Mouse (Mus musculus) gonadal fat pad, adult 2 months (tissue): ENCODE results near the gene Begain. TPM values are rescaled to one million over a fixed set of nuclear protein-coding genes. Genes with fewer than 3 reads are reported as not detected.

ENCODE experiments used
- DNase-seq: peaks from one replicate; pipeline ENCODE4 v3.0.0-alpha.2; 2012; ENCODE audit warnings: low read depth
- polyA plus RNA-seq: library from polyadenylated mRNA; depleted of rRNA; stranded (reverse); fragments of >200 nt; gene quantifications from 2 replicates; pipeline ENCODE4 v1.2.3, GENCODE M21; 2012; rRNA removed

Gene Begain
- polyA plus RNA-seq, result 1.0 and 1.2 TPM in 2 replicates

GRCm38 (mm10) chr12:109068167-109068653 lies at the start of gene Begain:
Begain (minus strand) TSS chr12:109068217.
- no peak for DNase-seq

- no peak for DNase-seq
Measured at GRCm38 (mm10) chr12:109115707-109116106, 47.7 kb upstream of the Begain start.

GRCm38 (mm10) chr12:109115161-109115560 lies 47.1 kb upstream of the Begain start:
- DNase-seq, result no peak

GRCm38 (mm10) chr12:109112996-109113592 lies 45.1 kb upstream of the Begain start:
- DNase-seq, result no peak

GRCm38 (mm10) chr12:109112354-109112995 lies 44.5 kb upstream of the Begain start:
- DNase-seq, result no peak

- DNase-seq, result no peak
Measured at GRCm38 (mm10) chr12:109108911-109109310, 40.9 kb upstream of the Begain start.

GRCm38 (mm10) chr12:109100381-109100780 lies 32.4 kb upstream of the Begain start:
- no peak for DNase-seq

- DNase-seq, result no peak
Measured at GRCm38 (mm10) chr12:109090456-109091130, 22.6 kb upstream of the Begain start.

- no peak for DNase-seq
Measured at GRCm38 (mm10) chr12:109090041-109090440, 22.0 kb upstream of the Begain start.

GRCm38 (mm10) chr12:109086111-109086510 lies 18.1 kb upstream of the Begain start:
- DNase-seq, result no peak

GRCm38 (mm10) chr12:109085674-109086073 lies 17.7 kb upstream of the Begain start:
- no peak for DNase-seq

- no peak for DNase-seq
Measured at GRCm38 (mm10) chr12:109085046-109085445, 17.0 kb upstream of the Begain start.

- DNase-seq, result no peak
Measured at GRCm38 (mm10) chr12:109083476-109083875, 15.5 kb upstream of the Begain start.

- DNase-seq, result no peak
Measured at GRCm38 (mm10) chr12:109077036-109077435, 9.0 kb upstream of the Begain start.

GRCm38 (mm10) chr12:109074777-109075285 lies 6.8 kb upstream of the Begain start:
- no peak for DNase-seq

GRCm38 (mm10) chr12:109074106-109074505 lies 6.1 kb upstream of the Begain start:
- no peak for DNase-seq

GRCm38 (mm10) chr12:109071248-109071647 lies 3.2 kb upstream of the Begain start:
- no peak for DNase-seq

- no peak for DNase-seq
Measured at GRCm38 (mm10) chr12:109069751-109070150, 1.7 kb upstream of the Begain start.

- DNase-seq, result no peak
Measured at GRCm38 (mm10) chr12:109068738-109069137, 721 bp upstream of the Begain start.

- DNase-seq, result no peak
Measured at GRCm38 (mm10) chr12:109067561-109068135, 369 bp downstream of the Begain start.

- no peak for DNase-seq
Measured at GRCm38 (mm10) chr12:109058660-109059059, 9.4 kb downstream of the Begain start.

- no peak for DNase-seq
Measured at GRCm38 (mm10) chr12:109057736-109058135, 10.3 kb downstream of the Begain start.
